Mouse (Mus musculus): ENCODE measurements around the gene Foxn3. TPM values are rescaled to one million over a fixed set of nuclear protein-coding genes. Genes with fewer than 3 reads are reported as not detected.
A peak's percentile ranks its signal among the peaks of the same experiment; 100 is the strongest.

The Foxn3 gene
- total RNA-seq, 1 experiment from 2014 or later: 68.9 TPM

GRCm38 (mm10) chr12:99166091-99166490, 397.3 kb downstream of the Foxn3 start:
- DNase-seq: no peak

GRCm38 (mm10) chr12:99163342-99163682, 400.1 kb downstream of the Foxn3 start:
- DNase-seq: no peak

DNA sequence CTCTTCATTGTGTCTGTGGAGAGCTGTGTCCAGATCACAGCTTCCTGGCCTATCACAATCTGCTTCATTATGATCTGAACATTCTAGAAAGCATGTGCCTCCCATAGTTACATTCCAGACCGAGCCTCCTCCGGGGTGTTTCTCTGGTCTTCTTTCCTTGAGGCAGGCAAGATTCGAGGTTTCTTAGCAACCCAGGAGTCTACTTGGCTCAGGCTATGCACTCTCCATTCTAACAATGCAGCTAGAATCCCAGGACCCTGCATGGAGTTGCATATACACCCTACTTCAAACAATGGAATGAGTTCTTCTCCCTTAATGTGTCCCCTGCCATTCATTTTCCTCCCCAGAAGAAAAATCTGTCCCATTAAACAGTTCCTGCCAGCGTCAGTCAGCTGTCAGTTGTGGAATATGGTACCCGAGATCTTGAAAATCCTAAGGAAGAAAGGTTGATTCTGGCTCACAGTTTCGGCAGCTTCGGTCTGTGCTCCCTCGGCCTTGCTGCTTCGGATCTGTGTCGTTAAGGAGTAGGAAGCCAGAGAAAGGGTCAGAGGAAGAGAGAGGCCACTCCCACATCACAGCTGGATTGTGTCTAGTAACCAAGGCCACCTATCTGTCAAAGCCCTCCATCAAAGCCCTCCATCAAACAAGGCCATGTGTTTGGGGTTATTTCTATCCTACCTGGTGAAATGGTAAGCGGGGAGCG, 400.6 kb downstream of the Foxn3 start:
- DNase-seq: no peak

GRCm38 (mm10) chr12:99162188-99162587, 401.2 kb downstream of the Foxn3 start:
- no peak for DNase-seq

- peak; percentile 79 for DNase-seq
These were observed 403.3 kb downstream of the Foxn3 start for GRCm38 (mm10) chr12:99160061-99160460.

- no peak for DNase-seq
These were observed 407.5 kb downstream of the Foxn3 start for GRCm38 (mm10) chr12:99155904-99156303.

- DNase-seq: no peak
These were observed 409.2 kb downstream of the Foxn3 start for GRCm38 (mm10) chr12:99154230-99154629.

DNA sequence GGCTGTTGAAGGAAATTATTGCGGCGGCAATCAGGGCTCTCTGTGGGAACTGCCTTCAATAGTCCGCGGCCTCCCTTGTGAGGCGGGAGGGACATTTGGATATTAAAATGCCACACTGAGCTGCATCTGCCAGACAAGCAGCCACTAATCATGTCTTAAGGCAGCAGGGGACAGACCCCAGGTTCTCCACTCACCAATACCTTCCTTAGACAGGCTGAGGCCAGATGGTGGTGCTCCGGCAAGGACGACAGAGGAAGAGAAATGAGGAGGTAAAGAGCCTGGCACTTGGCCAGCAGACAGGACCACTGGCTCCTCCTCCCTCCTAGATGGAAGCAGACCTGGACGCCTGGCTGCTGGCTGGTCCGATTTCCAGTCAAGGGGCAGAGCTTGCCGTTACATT, 409.7 kb downstream of the Foxn3 start:
- DNase-seq: no peak

- peak; percentile 73 for DNase-seq
These were observed 413.3 kb downstream of the Foxn3 start for GRCm38 (mm10) chr12:99150126-99150525.

GRCm38 (mm10) chr12:99149193-99149592, 414.2 kb downstream of the Foxn3 start:
- no peak for DNase-seq

Measured in adrenal gland, postnatal 14 days (tissue).